Mouse (Mus musculus) hindbrain, postnatal 0 days (tissue): ENCODE measurements around the gene Hnrnpa3. TPM values are rescaled to one million over a fixed set of nuclear protein-coding genes. Genes with fewer than 3 reads are reported as not detected.
A peak's percentile ranks its signal among the peaks of the same experiment; 100 is the strongest.

Experiments
- ATAC-seq: fragments of 200-750 bp; cut with Nextera tagmentation; 2 replicates; pipeline ENCODE4 v1.8.0; 2017; ENCODE audit warnings: mild to moderate bottlenecking, moderate TSS enrichment, moderate library complexity
- DNase-seq: peaks from one replicate; pipeline ENCODE4 v3.0.0-alpha.2; 2015; ENCODE audit warnings: low spot score
- H3K27ac ChIP-seq: fragments of 300-500 bp; sonication (generic); 2 replicates; pipeline ENCODE4 v1.5.1; 2014; ENCODE audit warnings: mild to moderate bottlenecking
- H3K27me3 ChIP-seq: fragments of 300-500 bp; sonication (generic); 2 replicates; pipeline ENCODE4 v1.6.1; 2014; ENCODE audit warnings: low read length, mixed read lengths; ENCODE audit not compliant: insufficient read depth
- H3K36me3 ChIP-seq: fragments of 300-500 bp; sonication (generic); 2 replicates; pipeline ENCODE4 v1.6.1; 2014; ENCODE audit warnings: low read length, mixed read lengths; ENCODE audit not compliant: insufficient read depth
- H3K4me1 ChIP-seq: fragments of 300-500 bp; sonication (generic); 2 replicates; pipeline ENCODE4 v1.6.1; 2014; ENCODE audit warnings: antibody characterized with exemption, low read length, mixed read lengths; ENCODE audit not compliant: insufficient read depth
- H3K4me2 ChIP-seq: fragments of 300-500 bp; sonication (generic); 2 replicates; pipeline ENCODE4 v1.6.1; 2014; ENCODE audit warnings: low read depth, mild to moderate bottlenecking, low read length, moderate library complexity, mixed read lengths
- H3K4me3 ChIP-seq: fragments of 300-500 bp; sonication (generic); 2 replicates; pipeline ENCODE4 v1.5.1; 2014; ENCODE audit warnings: low read length
- H3K9ac ChIP-seq: fragments of 300-500 bp; sonication (generic); replicated peaks from 2 replicates; pipeline ENCODE4 v1.6.1; 2014; ENCODE audit warnings: mild to moderate bottlenecking, low read length, moderate library complexity, mixed read lengths
- H3K9me3 ChIP-seq: fragments of 300-500 bp; sonication (generic); 2 replicates; pipeline ENCODE4 v1.6.1; 2016; ENCODE audit warnings: low read length, mixed read lengths
- CTCF ChIP-seq: IDR thresholded peaks from 2 replicates; pipeline ENCODE4 v1.5.1; 2016; ENCODE audit warnings: antibody characterized with exemption, control low read depth, low read depth
- WGBS: fragments of 180-500 bp; shearing (Covaris S2); extraction: QIAGEN DNeasy Blood & Tissue Kit; methylation state at CpG from one replicate; pipeline ENCODE4 v1.1.7; 2014; 5-methylcytosine and 5-hydroxymethylcytosine counted together
- polyA plus RNA-seq: library from polyadenylated mRNA; unstranded; fragments of >200 nt; fragmentation: Nextera tagmentation; extraction: Ambion mirVana; gene quantifications from 2 replicates; pipeline ENCODE4 v1.2.1, GENCODE M21; 2015
- total RNA-seq: library from RNA; depleted of rRNA; stranded (reverse); fragments of >200 nt; gene quantifications from 2 replicates; pipeline ENCODE4 v1.2.3, GENCODE M21; 2014

Gene Hnrnpa3
- total and polyA plus RNA-seq, 2 experiments from 2014 or later = 64.9 to 131 TPM

DNA sequence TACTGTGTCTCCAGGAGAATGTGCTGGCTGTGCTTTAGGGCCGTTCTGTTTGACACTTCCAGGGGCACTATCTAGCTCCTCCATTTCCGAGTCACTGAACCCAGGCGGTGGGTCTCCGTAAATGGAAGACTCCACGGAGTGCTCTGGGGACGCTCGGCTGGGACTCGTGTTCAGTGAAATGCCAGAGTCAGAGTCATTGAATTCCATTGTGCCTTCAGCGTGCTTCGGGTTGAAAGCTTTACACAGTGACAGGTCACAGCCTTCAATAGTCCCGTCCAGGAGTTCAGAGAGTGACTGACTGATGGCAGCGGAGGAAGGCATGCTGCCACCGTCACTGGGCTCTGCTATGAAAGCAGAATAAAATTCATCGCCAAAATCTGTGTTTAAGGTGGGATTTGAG lies 17.5 kb downstream of the Hnrnpa3 start:
- Histone ChIP-seq H3K9me3 (no peaks in the 10 kb centered on the region), H3K27ac (no peak overlapping the region), H3K27me3 (no peaks in the 10 kb centered on the region), H3K4me2 (no peak overlapping the region), H3K9ac (no peak overlapping the region), H3K36me3 (peaks cover 7% of the 10 kb centered on the region; the same call in 1 of the 2 replicates), H3K4me3 (no peak overlapping the region), H3K4me1 (no peaks in the 10 kb centered on the region)
- DNase-seq (no peak), ATAC-seq (no peak)
- TF ChIP-seq CTCF = no peak
- 52% methylated on average over 14 of the region's 14 CpGs for WGBS

DNA sequence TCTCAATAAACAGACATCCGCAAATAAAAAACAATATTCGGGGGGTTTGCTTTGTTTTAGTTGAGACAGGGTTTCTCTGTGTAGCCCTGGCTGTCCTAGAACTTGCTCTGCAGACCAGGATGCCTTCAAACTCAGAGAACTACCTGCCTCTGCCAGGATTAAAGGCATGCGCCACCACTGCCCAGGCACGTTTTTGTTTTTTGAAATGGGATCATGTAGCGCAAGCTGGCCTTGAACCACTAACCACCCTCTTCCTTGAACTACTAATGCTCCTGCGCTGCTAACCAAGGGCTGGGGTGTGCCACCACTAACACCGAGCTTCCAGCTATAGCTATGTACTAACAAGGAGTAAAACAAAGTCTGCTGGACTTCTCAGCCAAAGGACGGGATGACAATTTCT lies 20.9 kb downstream of the Hnrnpa3 start:
- Histone ChIP-seq H3K9ac (no peak overlapping the region), H3K4me1 (no peaks in the 10 kb centered on the region), H3K4me2 (no peak overlapping the region), H3K9me3 (no peaks in the 10 kb centered on the region), H3K4me3 (no peak overlapping the region), H3K27ac (no peak overlapping the region), H3K27me3 (no peaks in the 10 kb centered on the region), H3K36me3 (peaks cover 7% of the 10 kb centered on the region; the same call in 1 of the 2 replicates)
- DNase-seq (no peak), ATAC-seq (no peak)
- WGBS = 90% methylated on average over 8 of the region's 8 CpGs
- TF ChIP-seq CTCF = no peak

DNA sequence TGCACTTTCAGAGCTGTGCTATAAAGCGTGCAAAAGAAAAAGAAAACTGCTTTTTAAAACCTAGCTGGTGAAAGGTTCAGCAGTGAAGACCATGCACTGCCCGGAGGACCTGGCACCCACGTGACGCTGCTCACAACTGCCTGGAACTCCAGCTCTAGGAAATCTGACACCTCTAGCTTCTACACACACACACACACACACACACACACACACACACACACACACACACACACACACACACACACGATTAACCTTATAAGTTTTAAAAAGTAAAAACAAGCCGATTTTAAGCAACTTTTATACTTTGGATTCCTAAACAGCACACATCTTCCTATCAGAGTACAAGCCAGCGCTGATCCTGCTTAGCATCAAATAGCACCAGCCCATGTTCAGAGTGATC lies 22.4 kb downstream of the Hnrnpa3 start:
- H3K9ac ChIP-seq = no peak overlapping the region
- DNase-seq (no peak), ATAC-seq (no peak)
- no peaks in the 10 kb centered on the region for H3K27me3 ChIP-seq
- H3K4me3 ChIP-seq = no peak overlapping the region
- no peak overlapping the region for H3K27ac ChIP-seq
- 80% methylated on average over 7 of the region's 7 CpGs for WGBS
- H3K9me3 ChIP-seq = no peaks in the 10 kb centered on the region
- H3K4me1 ChIP-seq = no peaks in the 10 kb centered on the region
- no peak for TF ChIP-seq CTCF
- no peak overlapping the region for H3K4me2 ChIP-seq
- H3K36me3 ChIP-seq = peaks cover 3% of the 10 kb centered on the region; the same call in 1 of the 2 replicates

DNA sequence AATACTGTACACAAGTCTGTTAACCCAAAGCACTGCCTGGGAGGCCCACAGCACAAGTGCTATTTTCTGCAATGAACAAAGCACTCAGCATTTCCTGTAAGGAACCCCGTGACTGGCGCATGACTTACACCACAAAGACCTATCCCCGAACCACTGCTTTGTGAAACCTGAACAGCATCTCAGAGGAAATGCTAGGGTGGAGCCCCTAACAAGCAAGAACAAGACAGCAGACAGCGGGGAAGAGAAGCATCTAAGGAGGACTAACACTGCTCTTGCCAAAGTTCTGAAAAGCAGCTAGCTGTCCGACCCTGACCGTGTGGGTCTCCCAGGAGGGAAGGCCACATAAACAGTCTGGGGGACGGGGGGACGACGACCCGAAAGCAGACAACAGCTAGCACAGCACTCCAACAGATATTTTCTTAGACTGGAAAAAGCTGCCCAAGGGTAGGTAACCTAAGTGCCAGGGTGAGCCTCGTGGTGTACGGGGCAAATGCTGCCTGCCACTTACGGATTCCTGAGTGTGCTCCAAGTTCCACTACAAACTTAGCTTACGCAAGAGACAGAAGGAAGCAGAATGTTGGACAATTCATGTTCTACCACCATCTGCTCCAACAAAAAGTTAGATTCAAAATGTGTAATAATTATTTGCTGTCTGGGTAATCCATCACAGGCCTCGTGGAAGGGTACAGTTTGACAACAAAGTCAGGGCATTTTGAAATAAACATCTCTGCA lies 24.1 kb downstream of the Hnrnpa3 start:
- no peak for DNase-seq
- Histone ChIP-seq H3K4me2 (no peak overlapping the region), H3K9me3 (no peaks in the 10 kb centered on the region), H3K9ac (no peak overlapping the region), H3K27ac (peak overlapping the region; percentile 38; the same call in 1 of the 2 replicates), H3K4me3 (no peak overlapping the region), H3K4me1 (no peaks in the 10 kb centered on the region), H3K36me3 (no peaks in the 10 kb centered on the region), H3K27me3 (no peaks in the 10 kb centered on the region)
- no peak for ATAC-seq
- WGBS = 65% methylated on average over 15 of the region's 15 CpGs
- TF ChIP-seq CTCF = no peak

- no peak overlapping the region for H3K4me3 ChIP-seq
- WGBS = 65% methylated on average over 3 of the region's 3 CpGs
- TF ChIP-seq CTCF = no peak
Observed at GRCm38 (mm10) chr2:75684526-75684925, 25.5 kb downstream of the Hnrnpa3 start.

DNA sequence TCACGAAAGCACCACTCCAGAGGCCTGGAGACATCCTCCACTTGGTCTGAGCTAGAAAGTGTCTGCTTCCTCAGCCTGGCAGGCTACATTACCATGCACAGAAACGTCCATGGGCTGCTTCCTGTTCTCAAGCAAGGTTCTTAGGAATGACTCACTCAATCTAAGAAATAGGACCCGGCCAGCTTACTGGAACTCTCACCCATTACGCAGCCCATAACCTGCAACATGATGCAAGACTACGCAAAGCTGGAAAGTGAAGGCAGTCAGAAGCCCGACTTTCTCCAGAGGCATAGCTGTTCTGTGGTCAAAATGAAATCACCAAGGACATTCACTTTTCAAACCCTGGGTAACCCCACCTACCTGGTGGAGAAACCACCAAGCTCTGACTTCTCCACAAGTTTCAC lies 26.4 kb downstream of the Hnrnpa3 start:
- no peak overlapping the region for H3K4me3 ChIP-seq
- no peak for ATAC-seq
- 88% methylated on average over 6 of the region's 6 CpGs for WGBS
- DNase-seq = no peak
- TF ChIP-seq CTCF = no peak
- no peak overlapping the region for H3K9ac ChIP-seq
- no peak overlapping the region for H3K4me2 ChIP-seq
- H3K36me3 ChIP-seq = no peaks in the 10 kb centered on the region
- H3K27me3 ChIP-seq = no peaks in the 10 kb centered on the region
- H3K9me3 ChIP-seq = no peaks in the 10 kb centered on the region
- H3K4me1 ChIP-seq = no peaks in the 10 kb centered on the region
- H3K27ac ChIP-seq = no peak overlapping the region

More at GRCm38 (mm10) chr2:75684526-75684925, 25.5 kb downstream of the Hnrnpa3 start:
- no peak overlapping the region for H3K27ac ChIP-seq
- no peak for DNase-seq
- no peaks in the 10 kb centered on the region for H3K9me3 ChIP-seq
- no peak overlapping the region for H3K4me2 ChIP-seq
- H3K36me3 ChIP-seq = no peaks in the 10 kb centered on the region
- H3K27me3 ChIP-seq = no peaks in the 10 kb centered on the region
- ATAC-seq = no peak
- no peak overlapping the region for H3K9ac ChIP-seq
- no peaks in the 10 kb centered on the region for H3K4me1 ChIP-seq

GRCm38 (mm10) chr2:75687040-75687749 lies 28.1 kb downstream of the Hnrnpa3 start:
- H3K27me3 ChIP-seq = no peaks in the 10 kb centered on the region
- ATAC-seq (no peak), DNase-seq (no peak)
- H3K4me1 ChIP-seq = no peaks in the 10 kb centered on the region
- WGBS = 92% methylated on average over 10 of the region's 10 CpGs
- H3K9ac ChIP-seq = no peak overlapping the region
- no peaks in the 10 kb centered on the region for H3K9me3 ChIP-seq
- no peak overlapping the region for H3K27ac ChIP-seq
- no peak for TF ChIP-seq CTCF
- no peak overlapping the region for H3K4me2 ChIP-seq
- H3K36me3 ChIP-seq = no peaks in the 10 kb centered on the region
- no peak overlapping the region for H3K4me3 ChIP-seq
